Mouse (Mus musculus): ENCODE measurements at regions not wholly inside any gene's neighbourhood (a gene's known extent, or its start where the extent isn't known, plus 50 kb on each side); places are given as distances from the start of the nearest gene placed in this dataset.

GRCm38 (mm10) chr8:104050694-104051539 is 50.5 kb upstream of the Cdh5 start:
- TF ChIP-seq SRF (IDR thresholded peaks at IDR 0.05; ENCODE audit: control insufficient read depth, insufficient read length, low read depth) (no peak), MYOD1 (IDR thresholded peaks at IDR 0.05; ENCODE audit: control insufficient read depth in 1 of 3, insufficient read length in 2 of 3, low read depth in 2 of 3) (no peak), POLR2A (IDR thresholded peaks at IDR 0.05; ENCODE audit: insufficient read length, low read depth) (no peak), MYOG (IDR thresholded peaks at IDR 0.05; ENCODE audit: control insufficient read depth in 1 of 3, insufficient read depth in 1 of 3, insufficient read length in 2 of 3, low read depth in 2 of 3) (no peak), E2F4 (IDR thresholded peaks at IDR 0.05; ENCODE audit: insufficient read depth) (no peak), POLR2AphosphoS2 (IDR thresholded peaks at IDR 0.05; ENCODE audit: insufficient read length, low read depth) (no peak), MAX (IDR thresholded peaks at IDR 0.05; ENCODE audit: low read depth) (no peak), TCF12 (IDR thresholded peaks at IDR 0.05; ENCODE audit: insufficient read depth, poor library complexity, severe bottlenecking) (no peak)

Measured in myocyte (in vitro differentiated cells).